Mouse (Mus musculus) liver, adult 2 months (tissue): ENCODE measurements around the gene Gm3854. TPM values are rescaled to one million over a fixed set of nuclear protein-coding genes. Genes with fewer than 3 reads are reported as not detected.

Experiments
- DNase-seq: peaks from one replicate; pipeline ENCODE4 v3.0.0-alpha.2; 2011; ENCODE audit warnings: low read depth, low spot score; ENCODE audit errors: extremely low read depth
- H3K27ac ChIP-seq: fragments of 200-500 bp; replicated peaks from 2 replicates; pipeline ENCODE4 v1.5.1; 2012; ENCODE audit warnings: low read depth, mild to moderate bottlenecking, control low read depth, inconsistent platforms, low read length; ENCODE audit not compliant: insufficient read depth
- H3K27me3 ChIP-seq: fragments of 200-500 bp; 2 replicates; pipeline ENCODE4 v1.6.1; 2012; ENCODE audit warnings: mild to moderate bottlenecking, moderate library complexity, low read length, inconsistent platforms; ENCODE audit not compliant: control insufficient read depth, insufficient read depth
- H3K36me3 ChIP-seq: fragments of 200-500 bp; 2 replicates; pipeline ENCODE4 v1.6.1; 2012; ENCODE audit warnings: low read length, inconsistent platforms; ENCODE audit not compliant: control insufficient read depth, insufficient read depth
- H3K4me1 ChIP-seq: fragments of 200-500 bp; 2 replicates; pipeline ENCODE4 v1.6.1; 2011; ENCODE audit warnings: low read length; ENCODE audit not compliant: control insufficient read depth, insufficient read depth
- H3K4me3 ChIP-seq: fragments of 200-500 bp; 2 replicates; pipeline ENCODE4 v1.5.1; 2011; ENCODE audit warnings: low read depth, mild to moderate bottlenecking, control low read depth, low read length, moderate library complexity; ENCODE audit not compliant: insufficient read depth
- H3K79me2 ChIP-seq: fragments of 200-500 bp; 2 replicates; pipeline ENCODE4 v1.6.1; 2012; ENCODE audit warnings: inconsistent platforms, mild to moderate bottlenecking, low read length, moderate library complexity; ENCODE audit not compliant: control insufficient read depth, insufficient read depth
- H3K9ac ChIP-seq: fragments of 200-500 bp; 2 replicates; pipeline ENCODE4 v1.6.1; 2012; ENCODE audit warnings: low read depth, mild to moderate bottlenecking, control low read depth, inconsistent platforms, low read length
- CTCF ChIP-seq: fragments of 200-500 bp; IDR thresholded peaks from 2 replicates; pipeline ENCODE4 v1.5.1; 2011; ENCODE audit warnings: low read depth, low read length, control low read depth
- POLR2A ChIP-seq: fragments of 200-500 bp; IDR thresholded peaks from 2 replicates; pipeline ENCODE4 v1.6.1; 2011; ENCODE audit warnings: low read length, control low read depth; ENCODE audit not compliant: insufficient read depth; ENCODE audit errors: extremely low read depth
- WGBS: fragments of 180-500 bp; shearing (Covaris S2); methylation state at CpG from one replicate; pipeline ENCODE4 v1.1.7; 2018; 5-methylcytosine and 5-hydroxymethylcytosine counted together
- polyA plus RNA-seq: library from polyadenylated mRNA; depleted of rRNA; stranded (reverse); fragments of >200 nt; gene quantifications from 2 replicates; pipeline ENCODE4 v1.2.3, GENCODE M21; 2012; rRNA removed
- total RNA-seq: library from RNA; depleted of rRNA; stranded (reverse); fragments of >200 nt; gene quantifications from 2 replicates; pipeline ENCODE4 v1.2.3, GENCODE M21; 2014; rRNA removed

The Gm3854 gene
- total and polyA plus RNA-seq, 2 experiments: under 0.01 TPM; not detected in 1

- no peak overlapping the region for H3K27ac ChIP-seq
- H3K36me3 ChIP-seq: peaks cover 10% of the 10 kb centered on the region; the same call in 1 of the 2 replicates
- no peak overlapping the region for H3K9ac ChIP-seq
- WGBS: 87% methylated on average over 5 of the region's 5 CpGs
- H3K27me3 ChIP-seq: no peaks in the 10 kb centered on the region
- H3K4me1 ChIP-seq: no peaks in the 10 kb centered on the region; the same call in 1 of the 2 replicates
- no peaks in the 10 kb centered on the region for H3K79me2 ChIP-seq
- no peak overlapping the region for H3K4me3 ChIP-seq
- no peak for DNase-seq
- TF ChIP-seq CTCF: no peak
- TF ChIP-seq POLR2A: no peak
These were observed 45.4 kb downstream of the Gm3854 start for GRCm38 (mm10) chr7:6388971-6389370.

- no peak overlapping the region for H3K4me3 ChIP-seq
- 70% methylated on average over 5 of the region's 5 CpGs for WGBS
- H3K36me3 ChIP-seq: peaks cover 11% of the 10 kb centered on the region; the same call in 1 of the 2 replicates
- no peak overlapping the region for H3K9ac ChIP-seq
- no peaks in the 10 kb centered on the region for H3K4me1 ChIP-seq
- no peaks in the 10 kb centered on the region for H3K79me2 ChIP-seq
- no peak for DNase-seq
- H3K27ac ChIP-seq: no peak overlapping the region
- no peak for TF ChIP-seq CTCF
- TF ChIP-seq POLR2A: no peak
- no peaks in the 10 kb centered on the region for H3K27me3 ChIP-seq
These were observed 45.9 kb downstream of the Gm3854 start for GRCm38 (mm10) chr7:6389449-6389848.

GRCm38 (mm10) chr7:6397996-6398975 is 54.7 kb downstream of the Gm3854 start, which contains the start of gene Smim17:
Gene Smim17 (plus strand): TSS chr7:6398715.
- 27% methylated on average over 25 of the region's 25 CpGs for WGBS
- H3K9ac ChIP-seq: no peak within 1 kb of the TSS
- DNase-seq: no peak

More at GRCm38 (mm10) chr7:6397996-6398975, 54.7 kb downstream of the Gm3854 start, which contains the start of gene Smim17:
- Histone ChIP-seq H3K79me2 (no peaks in the 10 kb centered on the region), H3K4me1 (peaks cover 3% of the 10 kb centered on the region; the same call in 1 of the 2 replicates), H3K4me3 (peak within 1 kb of the TSS; percentile 24; the same call in 1 of the 2 replicates), H3K27me3 (no peaks in the 10 kb centered on the region), H3K36me3 (peaks cover 6% of the 10 kb centered on the region; the same call in 1 of the 2 replicates), H3K27ac (no peak within 1 kb of the TSS)
- no peak for TF ChIP-seq POLR2A
- no peak for TF ChIP-seq CTCF

Other genes with a start within 250 kb of the Gm3854 start
- 33.7 and 36.8 TPM in 2 replicates for gene Zfp787, start 187.8 kb upstream of the Gm3854 start, total RNA-seq
- 46.0 and 51.7 TPM in 2 replicates for gene Zfp787, start 187.8 kb upstream of the Gm3854 start, polyA plus RNA-seq
- 11.0 and 17.5 TPM in 2 replicates for gene Zfp444, start 171.5 kb upstream of the Gm3854 start, total RNA-seq
- 23.9 and 29.7 TPM in 2 replicates for gene Zfp444, start 171.5 kb upstream of the Gm3854 start, polyA plus RNA-seq
- not detected in 2 replicates for gene Galp, start 146.7 kb upstream of the Gm3854 start, total RNA-seq
- not detected in 2 replicates for gene Galp, start 146.7 kb upstream of the Gm3854 start, polyA plus RNA-seq
- not detected in 2 replicates for gene Zscan5b, start 121.5 kb upstream of the Gm3854 start, total RNA-seq
- not detected in 2 replicates for gene Zscan5b, start 121.5 kb upstream of the Gm3854 start, polyA plus RNA-seq
- gene Epp13, start 91.0 kb upstream of the Gm3854 start, total RNA-seq: not detected in 2 replicates
- not detected in 2 replicates for gene Epp13, start 91.0 kb upstream of the Gm3854 start, polyA plus RNA-seq
- 1.5 and 1.6 TPM in 2 replicates for gene Zfp667, start 57.2 kb upstream of the Gm3854 start, total RNA-seq
- 0.21 and 0.43 TPM in 2 replicates for gene Zfp667, start 57.2 kb upstream of the Gm3854 start, polyA plus RNA-seq
- gene Zfp583, start 12.5 kb upstream of the Gm3854 start, total RNA-seq: 0.27 and 0.28 TPM in 2 replicates
- gene Zfp583, start 12.5 kb upstream of the Gm3854 start, polyA plus RNA-seq: 0.05 TPM in 1 of 2 replicates, not detected in the other
- 0.74 and 1.3 TPM in 2 replicates for gene Zfp78, start 19.5 kb downstream of the Gm3854 start, total RNA-seq
- gene Zfp78, start 19.5 kb downstream of the Gm3854 start, polyA plus RNA-seq: 0.21 and 0.68 TPM in 2 replicates
- gene Zfp28, start 39.5 kb downstream of the Gm3854 start, total RNA-seq: 1.2 and 1.9 TPM in 2 replicates
- 0.21 and 0.51 TPM in 2 replicates for gene Zfp28, start 39.5 kb downstream of the Gm3854 start, polyA plus RNA-seq
- not detected in 2 replicates for gene Smim17, start 55.0 kb downstream of the Gm3854 start, total RNA-seq
- gene Smim17, start 55.0 kb downstream of the Gm3854 start, polyA plus RNA-seq: not detected in 2 replicates
- not detected in 2 replicates for gene Gm20715, start 66.5 kb downstream of the Gm3854 start, total RNA-seq
- not detected in 2 replicates for gene Gm20715, start 66.5 kb downstream of the Gm3854 start, polyA plus RNA-seq
- gene Olfr1344, start 94.9 kb downstream of the Gm3854 start, total RNA-seq: not detected in 2 replicates
- not detected in 2 replicates for gene Olfr1344, start 94.9 kb downstream of the Gm3854 start, polyA plus RNA-seq
- gene Olfr1336, start 112.4 kb downstream of the Gm3854 start, total RNA-seq: not detected in 2 replicates
- not detected in 2 replicates for gene Olfr1336, start 112.4 kb downstream of the Gm3854 start, polyA plus RNA-seq
- not detected in 2 replicates for gene Olfr1346, start 123.3 kb downstream of the Gm3854 start, total RNA-seq
- gene Olfr1346, start 123.3 kb downstream of the Gm3854 start, polyA plus RNA-seq: not detected in 2 replicates
- gene Olfr5, start 143.2 kb downstream of the Gm3854 start, total RNA-seq: not detected in 2 replicates
- gene Olfr5, start 143.2 kb downstream of the Gm3854 start, polyA plus RNA-seq: not detected in 2 replicates
- gene Olfr1347, start 156.0 kb downstream of the Gm3854 start, total RNA-seq: not detected in 2 replicates
- not detected in 2 replicates for gene Olfr1347, start 156.0 kb downstream of the Gm3854 start, polyA plus RNA-seq
- gene Olfr1348, start 165.0 kb downstream of the Gm3854 start, total RNA-seq: not detected in 2 replicates
- not detected in 2 replicates for gene Olfr1348, start 165.0 kb downstream of the Gm3854 start, polyA plus RNA-seq
- gene Olfr1349, start 179.2 kb downstream of the Gm3854 start, total RNA-seq: not detected in 2 replicates
- not detected in 2 replicates for gene Olfr1349, start 179.2 kb downstream of the Gm3854 start, polyA plus RNA-seq
- not detected in 2 replicates for gene Olfr1350, start 221.1 kb downstream of the Gm3854 start, total RNA-seq
- gene Olfr1350, start 221.1 kb downstream of the Gm3854 start, polyA plus RNA-seq: not detected in 2 replicates